Mouse (Mus musculus): Measurements from ENCODE around the gene Tap2.
A peak's percentile ranks its signal among the peaks of the same experiment; 100 is the strongest.

Gene Tap2

DNA sequence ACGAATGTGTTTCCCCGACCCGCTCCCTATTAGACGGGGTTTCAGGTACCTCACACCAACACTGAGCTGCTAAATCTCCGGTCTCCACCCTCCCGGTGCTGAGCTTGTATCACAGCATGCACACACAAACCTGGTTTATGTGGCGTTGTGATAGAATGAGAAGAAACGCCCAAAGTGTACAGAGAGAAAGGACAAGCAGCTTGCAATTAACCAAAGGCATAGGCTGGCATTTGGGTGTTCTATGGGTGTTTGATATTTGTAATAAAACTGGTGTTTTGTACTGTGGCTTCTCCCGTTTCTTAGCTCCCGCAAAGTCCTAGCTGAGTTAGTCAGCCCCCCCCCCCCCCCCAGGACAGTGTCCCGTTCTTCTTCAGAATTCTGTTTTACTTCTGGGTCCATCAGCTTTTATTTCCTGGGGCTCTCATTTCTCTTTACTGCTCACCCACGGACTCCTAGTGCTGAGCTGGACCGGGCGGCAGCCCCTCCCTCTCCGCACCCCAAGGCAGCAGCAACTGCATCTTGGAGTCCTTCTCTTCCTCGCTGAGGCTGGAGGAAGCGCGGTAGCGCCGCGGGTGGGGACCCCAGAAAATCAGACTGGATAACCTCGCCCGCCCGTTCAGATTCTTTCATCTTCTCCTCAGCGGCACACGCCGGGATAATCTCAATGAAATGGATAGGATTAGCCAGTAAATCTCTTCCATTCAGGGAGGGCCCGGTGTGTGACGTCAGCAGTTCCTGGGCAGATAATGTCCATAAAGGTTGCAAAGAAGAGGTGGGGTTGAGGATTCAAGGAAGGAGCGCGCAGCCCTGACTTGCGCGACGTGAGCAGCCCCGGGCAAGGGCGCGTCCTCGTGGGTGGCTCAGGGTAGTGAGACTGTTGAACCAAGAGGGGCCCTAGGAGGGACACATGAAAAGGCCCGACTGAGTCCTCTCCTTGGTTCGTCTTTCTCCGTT lies 6.1 kb upstream of the Tap2 start, which contains the start of gene Psmb8:
Psmb8 (plus strand) TSS at position 781 of the 954 bp plus-strand sequence.
- DNase-seq: peak; percentile 94

DNA sequence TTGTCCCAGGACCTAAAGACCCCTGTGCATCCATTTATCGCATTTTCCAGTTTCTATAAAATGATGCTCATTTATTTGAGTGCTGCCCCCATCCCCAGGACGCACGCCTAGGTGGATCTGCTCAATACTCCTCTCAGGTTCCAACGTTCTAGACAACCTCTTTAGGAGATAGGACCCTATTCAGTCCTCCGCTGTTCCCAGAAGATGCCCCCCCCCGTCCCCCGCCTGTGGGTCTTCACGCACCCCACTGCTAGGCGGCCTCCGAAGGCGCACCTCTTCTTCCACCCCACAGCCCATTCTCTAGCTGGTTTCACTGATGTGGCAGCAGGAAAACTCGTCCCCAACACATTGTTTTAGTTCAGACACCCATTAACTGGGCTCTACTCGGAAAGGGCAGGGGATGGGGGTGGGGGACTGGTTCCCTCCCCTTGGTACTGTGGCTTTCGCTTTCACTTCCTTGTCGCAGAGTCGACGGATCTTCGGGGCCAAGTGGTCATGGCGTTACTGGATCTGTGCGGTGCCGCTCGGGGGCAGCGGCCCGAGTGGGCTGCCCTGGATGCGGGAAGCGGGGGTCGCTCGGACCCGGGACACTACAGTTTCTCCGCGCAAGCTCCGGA lies 5.3 kb upstream of the Tap2 start:
- peak; percentile 66 for DNase-seq

- DNase-seq: no peak
Observed at GRCm38 (mm10) chr17:34198521-34198912, 4.8 kb upstream of the Tap2 start.

- no peak for DNase-seq
Observed at GRCm38 (mm10) chr17:34199050-34199619, 4.2 kb upstream of the Tap2 start.

- no peak for DNase-seq
Observed at GRCm38 (mm10) chr17:34200047-34200446, 3.3 kb upstream of the Tap2 start.

GRCm38 (mm10) chr17:34200772-34201505 lies 2.4 kb upstream of the Tap2 start:
- DNase-seq: no peak

- no peak for DNase-seq
Observed at GRCm38 (mm10) chr17:34201506-34202055, 1.7 kb upstream of the Tap2 start.

DNA sequence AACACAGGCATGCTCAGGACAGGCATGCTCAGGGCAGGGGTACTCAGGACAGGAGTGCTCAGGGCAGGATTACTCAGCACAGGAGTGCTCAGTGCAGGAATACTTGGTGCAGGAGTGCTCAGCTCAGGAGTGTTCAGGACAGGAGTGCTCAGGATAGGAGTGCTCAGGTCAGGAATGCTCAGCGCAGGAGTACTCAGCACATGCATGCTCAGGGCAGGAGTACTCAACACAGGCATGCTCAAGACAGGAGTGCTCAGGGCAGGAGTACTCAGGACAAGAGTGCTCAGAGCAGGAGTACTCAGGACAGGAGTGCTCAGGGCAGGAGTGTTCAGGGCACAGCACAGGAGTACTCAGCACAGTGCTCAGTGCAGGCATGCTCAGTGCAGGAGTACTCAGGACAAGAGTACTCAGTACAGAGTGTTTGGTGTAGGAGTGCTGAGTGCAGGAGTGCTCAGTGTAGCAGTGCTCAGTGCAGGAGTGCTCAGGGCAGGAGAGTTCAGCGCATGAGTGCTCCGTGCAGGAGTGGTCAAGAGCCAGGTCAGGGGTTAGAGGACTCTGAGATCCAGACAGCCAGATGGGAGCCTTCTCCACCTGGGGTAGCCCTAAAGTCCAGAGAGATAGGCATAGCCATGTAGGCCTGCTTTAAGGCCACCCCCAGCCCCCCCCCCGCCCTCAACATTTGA lies 426 bp upstream of the Tap2 start:
- DNase-seq: no peak

DNA sequence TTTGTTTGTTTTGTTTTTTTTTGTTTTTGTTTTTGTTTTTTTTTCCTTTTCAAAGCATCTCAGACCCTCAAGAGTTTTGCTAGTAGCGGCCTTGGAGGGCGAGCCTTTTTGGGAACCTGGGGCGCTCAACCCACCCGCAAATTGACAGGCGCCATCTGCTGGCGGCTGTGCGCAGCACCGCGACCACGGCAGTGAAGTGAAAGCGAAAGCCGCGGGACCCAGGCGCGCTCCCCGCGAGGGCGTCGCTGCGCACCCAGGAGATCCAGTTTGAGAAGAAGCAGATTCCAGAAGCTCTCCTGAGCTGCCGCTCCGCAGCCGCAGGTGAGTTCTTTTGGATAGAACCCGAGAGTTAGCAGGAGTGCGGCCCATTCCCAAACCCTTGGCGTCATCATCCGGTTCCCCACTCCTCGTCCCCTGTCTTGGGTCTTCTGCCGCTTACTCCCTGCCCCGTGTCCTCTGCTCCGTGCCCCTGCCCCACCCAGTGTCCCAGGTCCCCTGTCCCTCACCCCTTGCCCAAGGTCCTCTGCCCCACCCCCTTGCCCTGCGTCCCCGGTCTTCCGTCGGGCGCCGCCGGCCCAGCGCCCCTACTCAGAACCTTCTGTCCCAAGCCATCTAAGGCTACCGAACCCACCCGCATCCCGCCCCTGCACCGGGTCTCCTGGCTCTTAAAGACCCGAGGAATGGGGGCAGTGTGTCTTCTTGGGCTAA lies 1.1 kb downstream of the Tap2 start:
- peak; percentile 89 for DNase-seq

DNA sequence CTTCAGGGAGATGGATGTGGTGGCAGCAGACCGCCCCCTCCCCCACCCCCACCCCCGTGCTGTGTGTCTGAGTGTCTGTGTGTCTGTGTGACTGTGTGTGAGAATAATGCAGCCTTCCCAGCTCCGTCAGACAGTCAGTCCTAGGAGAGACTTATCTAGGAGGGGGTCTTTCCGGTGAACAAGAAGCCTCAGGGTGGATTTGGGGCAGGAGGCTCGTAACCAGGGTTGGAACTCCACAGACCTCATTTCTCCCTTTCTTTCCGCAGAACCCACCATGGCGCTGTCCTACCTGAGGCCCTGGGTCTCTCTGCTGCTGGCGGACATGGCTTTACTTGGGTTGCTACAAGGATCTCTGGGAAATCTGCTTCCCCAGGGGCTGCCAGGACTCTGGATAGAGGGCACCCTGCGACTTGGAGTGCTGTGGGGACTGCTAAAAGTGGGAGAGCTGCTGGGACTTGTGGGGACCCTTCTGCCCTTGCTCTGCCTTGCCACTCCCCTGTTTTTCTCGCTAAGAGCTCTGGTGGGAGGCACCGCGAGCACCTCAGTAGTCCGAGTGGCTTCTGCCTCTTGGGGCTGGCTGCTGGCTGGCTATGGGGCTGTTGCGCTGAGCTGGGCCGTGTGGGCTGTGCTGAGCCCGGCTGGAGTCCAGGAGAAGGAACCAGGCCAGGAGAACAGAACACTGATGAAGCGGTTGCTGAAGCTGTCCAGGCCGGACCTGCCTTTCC lies 1.9 kb downstream of the Tap2 start:
- DNase-seq: no peak

- DNase-seq: peak; percentile 52
Observed at GRCm38 (mm10) chr17:34205746-34206176, 2.4 kb downstream of the Tap2 start.

DNA sequence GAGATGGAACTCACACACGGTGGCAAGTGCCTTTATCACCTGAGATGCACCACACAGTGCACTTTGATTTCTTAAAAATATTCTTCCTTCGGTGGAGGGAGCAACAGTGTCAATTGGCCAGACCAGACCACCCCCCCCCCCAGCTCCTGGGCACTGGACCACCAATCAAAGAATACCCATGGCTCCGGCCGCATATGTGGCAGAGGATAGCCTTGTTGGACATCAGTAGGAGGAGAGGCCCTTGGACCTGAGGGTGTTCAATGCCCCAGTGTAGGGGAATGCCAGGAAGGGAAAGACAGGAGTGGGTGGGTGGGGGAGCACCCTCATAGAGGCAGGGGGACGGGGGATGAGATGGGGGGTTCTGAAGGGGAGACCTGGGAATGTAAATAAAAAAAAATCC lies 3.4 kb downstream of the Tap2 start:
- DNase-seq: no peak

GRCm38 (mm10) chr17:34207456-34207855 lies 4.1 kb downstream of the Tap2 start:
- no peak for DNase-seq

- DNase-seq: no peak
Observed at GRCm38 (mm10) chr17:34207866-34208265, 4.5 kb downstream of the Tap2 start.

DNA sequence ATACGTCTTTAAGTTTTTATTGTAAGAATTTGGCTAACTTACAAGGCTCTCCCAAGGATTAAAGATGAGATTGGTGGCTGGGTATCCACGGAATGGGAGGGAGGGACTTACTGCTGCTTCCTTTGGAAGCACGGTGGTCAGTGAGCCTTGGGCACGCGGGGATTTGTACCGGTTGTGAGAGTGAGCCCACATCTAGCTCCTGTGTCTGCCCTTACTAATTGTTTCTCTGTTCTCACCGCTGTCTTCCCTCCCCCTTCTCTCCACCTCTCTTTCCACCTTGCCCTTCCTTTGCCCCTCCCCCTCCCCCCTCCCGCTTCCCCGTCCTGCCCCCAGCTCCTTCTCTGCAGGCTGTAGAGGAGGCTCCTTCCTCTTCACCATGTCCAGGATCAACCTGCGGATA lies 5.1 kb downstream of the Tap2 start:
- DNase-seq: no peak

DNA sequence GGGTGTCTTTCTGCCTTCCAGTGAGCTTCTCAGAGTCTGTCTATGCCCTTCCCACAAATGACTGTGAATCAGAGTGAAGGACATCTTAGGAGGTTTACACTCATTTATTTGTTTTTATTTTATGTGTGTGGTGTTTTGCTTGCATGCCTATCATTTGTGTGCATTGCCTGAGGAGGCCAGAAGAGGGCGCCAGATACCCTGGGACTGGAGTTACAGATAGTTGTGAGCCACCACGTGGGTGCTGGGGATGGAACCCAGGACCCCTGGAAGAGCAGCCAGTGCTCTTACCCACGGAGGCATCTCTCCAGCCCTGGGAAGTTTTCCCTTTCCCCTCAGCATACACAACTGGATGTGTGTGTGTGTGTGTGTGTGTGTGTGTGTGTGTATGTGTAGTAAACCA lies 6.4 kb downstream of the Tap2 start:
- no peak for DNase-seq

- DNase-seq: no peak
Observed at GRCm38 (mm10) chr17:34210599-34210998, 7.3 kb downstream of the Tap2 start.

- DNase-seq: no peak
Observed at GRCm38 (mm10) chr17:34211746-34212365, 8.5 kb downstream of the Tap2 start.

DNA sequence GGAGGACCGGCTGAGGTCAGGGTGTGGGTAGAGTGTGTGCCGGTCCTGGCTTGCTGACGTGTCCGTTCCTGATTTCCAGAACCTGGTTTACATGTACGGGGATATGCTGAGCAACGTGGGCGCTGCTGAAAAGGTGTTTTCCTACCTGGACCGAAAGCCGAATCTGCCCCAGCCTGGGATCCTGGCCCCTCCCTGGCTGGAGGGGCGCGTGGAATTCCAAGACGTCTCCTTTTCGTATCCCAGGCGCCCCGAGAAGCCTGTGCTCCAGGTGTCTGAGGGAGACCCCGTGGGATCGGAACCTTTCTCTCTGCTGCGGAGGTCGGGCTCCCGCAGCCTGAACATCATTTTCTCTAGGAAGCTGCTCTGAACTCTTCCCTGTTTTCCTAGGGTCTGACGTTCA lies 10.6 kb downstream of the Tap2 start:
- no peak for DNase-seq

DNA sequence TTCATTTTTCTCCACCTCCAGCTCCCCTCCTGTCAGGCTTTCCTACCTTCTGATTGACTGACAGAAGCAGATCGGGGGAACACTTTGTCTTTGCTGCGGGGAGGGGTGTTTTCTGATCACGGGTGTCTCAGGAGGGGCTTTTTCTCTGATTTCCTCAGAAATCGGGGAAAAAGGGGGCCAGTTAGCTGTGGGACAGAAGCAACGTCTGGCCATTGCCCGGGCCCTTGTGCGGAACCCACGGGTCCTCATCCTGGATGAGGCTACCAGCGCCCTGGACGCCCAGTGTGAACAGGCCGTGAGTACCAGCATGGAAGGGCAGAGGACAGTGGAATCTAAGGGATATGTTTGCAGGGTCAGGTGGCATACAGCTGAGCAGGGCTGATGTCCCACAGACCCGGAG lies 11.8 kb downstream of the Tap2 start:
- DNase-seq: no peak

Data from kidney, adult 9 months (tissue).